Mouse (Mus musculus): Measurements from ENCODE around the gene Rps27a. TPM values are rescaled to one million over a fixed set of nuclear protein-coding genes. Genes with fewer than 3 reads are reported as not detected.

Gene Rps27a
- polyA plus RNA-seq (2012; ENCODE audit: insufficient read depth, insufficient read length, missing spikeins), result 2,179 and 2,314 TPM in 2 replicates

- Histone ChIP-seq H3K4me1 (ENCODE audit: control insufficient read depth, insufficient read depth, low read length) (peaks cover 11% of the 10 kb centered on the region), H3K4me3 (ENCODE audit: insufficient read depth, low read length) (peak within 1 kb of the TSS; percentile 81), H3K27ac (ENCODE audit: insufficient read depth, low read depth, low read length) (peak within 1 kb of the TSS; percentile 88)
- TF ChIP-seq POLR2A (IDR thresholded peaks at IDR 0.05; ENCODE audit: borderline replicate concordance, low read depth, low read length), result no peak; the same call in 1 of the 2 replicates
- TF ChIP-seq CTCF (IDR thresholded peaks at IDR 0.05; ENCODE audit: low read depth, low read length), result 0 out of 2 replicates have a peak, but pooled peaks have one; percentile 9
These were observed at the start of gene Rps27a, which contains the start of gene Clhc1 for GRCm38 (mm10) chr11:29547752-29548503. Rps27a (minus strand) TSS chr11:29548109. Clhc1 (plus strand) TSS chr11:29547950.

GRCm38 (mm10) chr11:29597159-29597558, 49.2 kb upstream of the Rps27a start:
- Histone ChIP-seq H3K27ac (ENCODE audit: insufficient read depth, low read depth, low read length) (no peak overlapping the region), H3K4me3 (ENCODE audit: insufficient read depth, low read length) (no peak overlapping the region), H3K4me1 (ENCODE audit: control insufficient read depth, insufficient read depth, low read length) (no peaks in the 10 kb centered on the region)
- TF ChIP-seq CTCF (IDR thresholded peaks at IDR 0.05; ENCODE audit: low read depth, low read length) (no peak), POLR2A (IDR thresholded peaks at IDR 0.05; ENCODE audit: borderline replicate concordance, low read depth, low read length) (no peak)

- no peak overlapping the region for H3K4me3 ChIP-seq (ENCODE audit: insufficient read depth, low read length)
- no peak overlapping the region for H3K27ac ChIP-seq (ENCODE audit: insufficient read depth, low read depth, low read length)
- no peaks in the 10 kb centered on the region for H3K4me1 ChIP-seq (ENCODE audit: control insufficient read depth, insufficient read depth, low read length)
- no peak for TF ChIP-seq CTCF (IDR thresholded peaks at IDR 0.05; ENCODE audit: low read depth, low read length)
- TF ChIP-seq POLR2A (IDR thresholded peaks at IDR 0.05; ENCODE audit: borderline replicate concordance, low read depth, low read length), result no peak
These were observed 47.3 kb upstream of the Rps27a start for GRCm38 (mm10) chr11:29595217-29595616.

DNA sequence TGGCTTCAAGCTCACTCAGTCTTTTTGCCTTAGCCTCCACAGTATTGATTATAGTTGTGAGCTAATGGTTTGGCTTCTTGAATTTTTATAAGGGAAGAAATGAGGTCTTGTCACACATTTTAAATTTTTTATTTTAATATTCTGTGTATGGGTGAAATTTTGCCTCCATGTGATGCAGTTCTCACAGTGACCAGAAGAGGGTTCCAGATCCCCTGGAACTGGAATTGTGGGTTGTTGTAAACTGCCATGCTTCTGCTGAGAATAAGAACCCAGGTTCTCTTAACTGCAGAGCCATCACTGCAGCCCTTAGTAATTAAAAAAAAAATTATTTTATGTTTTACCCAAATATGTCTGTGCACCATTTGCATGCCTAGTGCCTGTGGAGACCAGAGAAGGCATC, 31.7 kb upstream of the Rps27a start:
- no peak for TF ChIP-seq CTCF (IDR thresholded peaks at IDR 0.05; ENCODE audit: low read depth, low read length)
- TF ChIP-seq POLR2A (IDR thresholded peaks at IDR 0.05; ENCODE audit: borderline replicate concordance, low read depth, low read length), result no peak
- Histone ChIP-seq H3K27ac (ENCODE audit: insufficient read depth, low read depth, low read length) (no peak overlapping the region), H3K4me3 (ENCODE audit: insufficient read depth, low read length) (no peak overlapping the region), H3K4me1 (ENCODE audit: control insufficient read depth, insufficient read depth, low read length) (peaks cover 3% of the 10 kb centered on the region)

GRCm38 (mm10) chr11:29572656-29573055, 24.7 kb upstream of the Rps27a start:
- Histone ChIP-seq H3K4me3 (ENCODE audit: insufficient read depth, low read length) (no peak overlapping the region), H3K4me1 (ENCODE audit: control insufficient read depth, insufficient read depth, low read length) (peaks cover 16% of the 10 kb centered on the region), H3K27ac (ENCODE audit: insufficient read depth, low read depth, low read length) (no peak overlapping the region)
- TF ChIP-seq CTCF (IDR thresholded peaks at IDR 0.05; ENCODE audit: low read depth, low read length), result no peak
- no peak for TF ChIP-seq POLR2A (IDR thresholded peaks at IDR 0.05; ENCODE audit: borderline replicate concordance, low read depth, low read length)

DNA sequence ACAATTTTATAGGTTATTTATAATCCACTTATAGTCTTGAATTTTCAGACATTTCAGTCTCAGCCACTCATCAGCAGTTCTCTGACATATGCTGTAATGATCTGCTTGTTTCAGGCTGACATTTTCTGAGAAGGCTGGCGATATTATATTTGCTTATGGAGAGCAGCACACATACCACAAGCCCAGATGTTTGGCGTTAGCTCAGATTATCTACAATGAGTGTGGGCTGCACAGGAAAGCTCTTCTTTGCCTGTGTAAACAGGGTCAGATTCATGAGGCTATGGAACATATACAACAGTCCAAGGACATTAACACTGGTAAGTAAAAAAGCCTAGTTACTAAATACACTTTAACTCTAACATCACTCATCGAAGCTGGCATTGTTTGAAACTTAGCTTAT, 23.6 kb upstream of the Rps27a start:
- no peak overlapping the region for H3K27ac ChIP-seq (ENCODE audit: insufficient read depth, low read depth, low read length)
- H3K4me3 ChIP-seq (ENCODE audit: insufficient read depth, low read length), result no peak overlapping the region
- peaks cover 14% of the 10 kb centered on the region for H3K4me1 ChIP-seq (ENCODE audit: control insufficient read depth, insufficient read depth, low read length)
- TF ChIP-seq CTCF (IDR thresholded peaks at IDR 0.05; ENCODE audit: low read depth, low read length) (no peak), POLR2A (IDR thresholded peaks at IDR 0.05; ENCODE audit: borderline replicate concordance, low read depth, low read length) (no peak)

DNA sequence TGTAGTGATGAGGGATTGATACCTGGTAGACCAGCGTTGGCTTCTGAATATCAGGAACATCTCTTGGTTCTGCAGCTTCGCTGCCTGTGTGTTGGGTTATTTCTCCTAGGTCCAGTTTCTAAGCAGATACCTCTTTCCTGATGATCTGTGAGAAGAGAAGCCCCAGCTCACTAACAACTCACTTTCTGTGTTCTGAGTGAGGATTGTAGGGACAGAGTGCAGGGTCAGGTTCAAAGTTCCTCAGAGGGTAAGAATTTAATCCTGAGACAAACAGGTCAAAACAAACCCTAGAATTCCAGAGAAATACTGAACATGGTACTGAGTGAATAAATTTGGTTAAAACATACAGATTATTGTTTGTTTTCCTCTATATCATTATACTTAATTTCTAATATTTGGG, 15.5 kb upstream of the Rps27a start:
- no peak overlapping the region for H3K27ac ChIP-seq (ENCODE audit: insufficient read depth, low read depth, low read length)
- no peak overlapping the region for H3K4me3 ChIP-seq (ENCODE audit: insufficient read depth, low read length)
- H3K4me1 ChIP-seq (ENCODE audit: control insufficient read depth, insufficient read depth, low read length), result peaks cover 3% of the 10 kb centered on the region
- TF ChIP-seq CTCF (IDR thresholded peaks at IDR 0.05; ENCODE audit: low read depth, low read length) (no peak), POLR2A (IDR thresholded peaks at IDR 0.05; ENCODE audit: borderline replicate concordance, low read depth, low read length) (no peak)

GRCm38 (mm10) chr11:29560990-29561389, 13.1 kb upstream of the Rps27a start:
- Histone ChIP-seq H3K4me3 (ENCODE audit: insufficient read depth, low read length) (no peak overlapping the region), H3K27ac (ENCODE audit: insufficient read depth, low read depth, low read length) (no peak overlapping the region), H3K4me1 (ENCODE audit: control insufficient read depth, insufficient read depth, low read length) (peaks cover 3% of the 10 kb centered on the region)
- TF ChIP-seq POLR2A (IDR thresholded peaks at IDR 0.05; ENCODE audit: borderline replicate concordance, low read depth, low read length) (no peak), CTCF (IDR thresholded peaks at IDR 0.05; ENCODE audit: low read depth, low read length) (no peak)

GRCm38 (mm10) chr11:29560452-29560851, 12.5 kb upstream of the Rps27a start:
- Histone ChIP-seq H3K4me1 (ENCODE audit: control insufficient read depth, insufficient read depth, low read length) (peaks cover 3% of the 10 kb centered on the region), H3K27ac (ENCODE audit: insufficient read depth, low read depth, low read length) (no peak overlapping the region), H3K4me3 (ENCODE audit: insufficient read depth, low read length) (no peak overlapping the region)
- TF ChIP-seq CTCF (IDR thresholded peaks at IDR 0.05; ENCODE audit: low read depth, low read length) (no peak), POLR2A (IDR thresholded peaks at IDR 0.05; ENCODE audit: borderline replicate concordance, low read depth, low read length) (no peak)

DNA sequence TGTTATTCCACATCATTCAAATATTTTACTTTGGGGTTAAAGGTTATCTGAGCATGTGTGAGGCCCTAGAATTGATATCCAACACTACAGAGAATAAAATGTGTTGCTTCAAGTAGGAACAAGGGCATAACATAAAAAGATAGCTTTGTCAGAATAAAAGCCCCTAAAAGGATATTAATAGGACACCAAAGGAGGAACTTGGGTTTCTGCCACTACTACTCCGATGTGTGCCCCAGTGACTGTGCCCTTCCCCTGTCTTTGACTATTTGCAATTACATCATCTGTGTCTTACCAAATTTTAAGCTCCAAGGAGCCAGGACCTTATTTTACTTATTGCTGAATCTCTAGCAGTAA, 1.5 kb upstream of the Rps27a start:
- Histone ChIP-seq H3K4me1 (ENCODE audit: control insufficient read depth, insufficient read depth, low read length) (peaks cover 11% of the 10 kb centered on the region), H3K27ac (ENCODE audit: insufficient read depth, low read depth, low read length) (peak overlapping the region; percentile 88), H3K4me3 (ENCODE audit: insufficient read depth, low read length) (peak overlapping the region; percentile 81; the same call in 1 of the 2 replicates)
- no peak for TF ChIP-seq CTCF (IDR thresholded peaks at IDR 0.05; ENCODE audit: low read depth, low read length)
- no peak for TF ChIP-seq POLR2A (IDR thresholded peaks at IDR 0.05; ENCODE audit: borderline replicate concordance, low read depth, low read length)
